Mouse (Mus musculus) small intestine, adult 2 months (tissue): ENCODE results near the gene Ntpcr. TPM values are rescaled to one million over a fixed set of nuclear protein-coding genes. Genes with fewer than 3 reads are reported as not detected.

Experiments used
- H3K27ac ChIP-seq: fragments of 200-500 bp; 2 replicates; pipeline ENCODE4 v1.5.1; 2012; ENCODE audit warnings: low read depth, low read length, control low read depth, inconsistent platforms; ENCODE audit not compliant: insufficient read depth
- H3K27me3 ChIP-seq: fragments of 200-500 bp; 2 replicates; pipeline ENCODE4 v1.6.1; 2012; ENCODE audit warnings: mild to moderate bottlenecking, moderate library complexity, low read length, inconsistent platforms; ENCODE audit not compliant: control insufficient read depth, insufficient read depth
- H3K36me3 ChIP-seq: fragments of 200-500 bp; 2 replicates; pipeline ENCODE4 v1.6.1; 2012; ENCODE audit warnings: mild to moderate bottlenecking, low read length, control low read depth, inconsistent platforms; ENCODE audit not compliant: control insufficient read depth, insufficient read depth
- H3K4me1 ChIP-seq: fragments of 200-500 bp; 2 replicates; pipeline ENCODE4 v1.6.1; 2012; ENCODE audit warnings: low read length, inconsistent platforms, mixed read lengths; ENCODE audit not compliant: control insufficient read depth, insufficient read depth, insufficient read length
- H3K4me3 ChIP-seq: fragments of 200-500 bp; 2 replicates; pipeline ENCODE4 v1.5.1; 2012; ENCODE audit warnings: low read depth, mild to moderate bottlenecking, control low read depth, inconsistent platforms, low read length, moderate library complexity
- CTCF ChIP-seq: fragments of 200-500 bp; IDR thresholded peaks from 2 replicates; pipeline ENCODE4 v1.5.1; 2012; ENCODE audit warnings: low read depth, mild to moderate bottlenecking, control low read depth, inconsistent platforms, low read length, moderate library complexity, mixed read lengths; ENCODE audit not compliant: insufficient replicate concordance, insufficient read length; ENCODE audit errors: extremely low read depth
- POLR2A ChIP-seq: fragments of 200-500 bp; IDR thresholded peaks from 2 replicates; pipeline ENCODE4 v1.6.1; 2012; ENCODE audit warnings: low read depth, mild to moderate bottlenecking, control low read depth, inconsistent platforms, low read length, moderate library complexity
- WGBS: fragments of 180-500 bp; shearing (Covaris S2); methylation state at CpG from one replicate; pipeline ENCODE4 v1.1.7; 2018; 5-methylcytosine and 5-hydroxymethylcytosine counted together
- polyA plus RNA-seq: library from polyadenylated mRNA; depleted of rRNA; stranded (reverse); fragments of >200 nt; gene quantifications from 2 replicates; pipeline ENCODE4 v1.2.3, GENCODE M21; 2012

Ntpcr gene
- polyA plus RNA-seq, 1 experiment = 18.9 TPM

DNA sequence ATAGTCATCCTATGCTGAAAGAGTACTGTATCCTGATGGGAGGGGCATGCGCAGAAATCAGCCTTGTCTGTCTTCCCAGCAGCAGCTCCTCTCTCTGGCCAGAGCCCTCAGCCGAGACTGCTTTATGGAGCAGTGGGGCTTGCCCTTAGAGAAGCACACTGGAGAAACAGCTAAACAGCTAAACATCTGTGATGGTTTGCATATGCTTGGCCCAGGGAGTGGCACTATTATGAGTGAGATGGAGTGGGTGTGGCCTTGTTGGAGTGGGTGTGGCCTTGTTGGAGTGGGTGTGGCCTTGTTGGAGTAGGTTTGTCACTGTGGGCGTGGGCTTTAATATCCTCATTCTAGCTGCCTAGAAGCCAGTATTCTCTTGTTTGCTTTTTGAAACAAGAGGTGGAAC is 36.6 kb upstream of the Ntpcr start:
- TF ChIP-seq POLR2A (no peak), CTCF (no peak)
- Histone ChIP-seq H3K27ac (no peak overlapping the region), H3K4me3 (no peak overlapping the region), H3K4me1 (no peaks in the 10 kb centered on the region), H3K36me3 (no peaks in the 10 kb centered on the region), H3K27me3 (no peaks in the 10 kb centered on the region)
- 72% methylated on average over 3 of the region's 3 CpGs for WGBS

DNA sequence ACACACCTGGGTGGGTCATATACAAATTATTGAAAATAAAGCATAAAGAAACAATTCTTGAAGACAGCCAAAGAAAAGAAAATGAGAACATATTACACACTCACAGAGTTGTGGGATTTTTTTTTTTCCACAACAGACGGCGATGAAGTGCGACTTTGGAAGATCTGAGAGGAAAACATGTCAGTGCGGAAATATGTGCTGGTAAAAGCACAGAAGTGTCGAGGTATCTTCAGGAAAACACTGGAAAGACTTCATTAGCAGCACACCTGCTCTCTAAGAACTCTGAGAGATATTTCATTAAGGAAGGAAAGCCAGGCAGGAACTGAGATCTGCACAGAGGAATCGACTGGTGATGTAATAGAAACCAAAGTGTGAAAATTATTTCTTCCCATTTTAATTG is 33.8 kb upstream of the Ntpcr start:
- Histone ChIP-seq H3K27me3 (no peaks in the 10 kb centered on the region), H3K4me3 (no peak overlapping the region), H3K27ac (no peak overlapping the region), H3K4me1 (no peaks in the 10 kb centered on the region), H3K36me3 (no peaks in the 10 kb centered on the region)
- 88% methylated on average over 6 of the region's 6 CpGs for WGBS
- TF ChIP-seq CTCF (no peak), POLR2A (no peak)

DNA sequence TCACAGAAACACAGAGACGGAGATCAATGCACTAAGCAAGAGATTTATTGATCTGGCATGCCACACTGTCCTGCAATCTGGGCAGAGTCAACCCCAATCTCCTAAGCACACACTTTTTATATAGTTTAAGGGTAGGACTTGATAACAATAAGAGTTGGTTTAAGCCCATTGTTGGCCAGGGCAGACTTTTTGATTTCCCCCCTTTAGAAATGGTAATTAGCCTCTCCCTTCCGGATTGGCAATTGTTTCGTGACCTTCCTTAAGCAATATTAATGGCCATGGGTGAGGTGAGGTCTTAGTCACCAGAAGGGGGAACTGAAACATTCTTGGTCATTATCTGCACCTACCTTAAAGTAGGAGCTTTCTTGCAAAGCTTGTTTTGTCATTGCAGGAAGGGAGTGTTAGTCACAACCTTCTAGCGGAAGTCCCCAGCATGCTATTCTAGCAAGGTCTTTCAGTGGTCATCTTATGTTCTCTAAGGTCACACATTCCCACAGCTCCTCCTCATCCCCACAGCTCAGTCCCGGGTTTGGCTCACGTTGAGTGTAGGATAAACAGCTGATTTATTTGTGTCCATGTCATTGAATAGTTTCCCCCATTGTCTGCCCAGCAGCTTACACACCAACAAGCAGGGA is 30.3 kb upstream of the Ntpcr start:
- H3K36me3 ChIP-seq = no peaks in the 10 kb centered on the region
- no peak overlapping the region for H3K27ac ChIP-seq
- H3K27me3 ChIP-seq = no peaks in the 10 kb centered on the region
- H3K4me1 ChIP-seq = no peaks in the 10 kb centered on the region
- 62% methylated on average over 6 of the region's 6 CpGs for WGBS
- H3K4me3 ChIP-seq = no peak overlapping the region
- no peak for TF ChIP-seq POLR2A
- TF ChIP-seq CTCF = no peak

DNA sequence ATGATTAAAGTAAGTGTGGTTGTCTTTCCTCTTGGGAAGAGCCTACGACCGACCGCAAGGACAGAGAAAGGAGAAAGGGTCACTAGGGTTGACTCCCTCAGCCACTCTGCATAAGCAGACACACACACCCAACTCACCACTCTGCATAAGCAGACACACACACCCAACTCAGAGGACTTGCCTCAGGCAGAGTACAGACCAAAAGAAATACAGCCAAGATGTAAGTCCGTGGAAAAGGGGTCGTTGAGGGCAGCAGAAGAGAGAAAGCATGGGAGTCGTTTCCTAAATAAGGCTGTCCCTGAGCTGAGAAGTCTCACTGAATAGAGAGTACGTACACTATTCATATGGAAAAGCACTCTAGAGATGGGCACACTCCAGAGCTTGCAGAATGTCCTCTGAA is 29.4 kb upstream of the Ntpcr start:
- H3K36me3 ChIP-seq = no peaks in the 10 kb centered on the region
- WGBS = 71% methylated on average over 7 of the region's 7 CpGs
- H3K27me3 ChIP-seq = no peaks in the 10 kb centered on the region
- H3K4me3 ChIP-seq = no peak overlapping the region
- TF ChIP-seq CTCF = no peak
- TF ChIP-seq POLR2A = no peak
- H3K27ac ChIP-seq = no peak overlapping the region
- H3K4me1 ChIP-seq = no peaks in the 10 kb centered on the region

DNA sequence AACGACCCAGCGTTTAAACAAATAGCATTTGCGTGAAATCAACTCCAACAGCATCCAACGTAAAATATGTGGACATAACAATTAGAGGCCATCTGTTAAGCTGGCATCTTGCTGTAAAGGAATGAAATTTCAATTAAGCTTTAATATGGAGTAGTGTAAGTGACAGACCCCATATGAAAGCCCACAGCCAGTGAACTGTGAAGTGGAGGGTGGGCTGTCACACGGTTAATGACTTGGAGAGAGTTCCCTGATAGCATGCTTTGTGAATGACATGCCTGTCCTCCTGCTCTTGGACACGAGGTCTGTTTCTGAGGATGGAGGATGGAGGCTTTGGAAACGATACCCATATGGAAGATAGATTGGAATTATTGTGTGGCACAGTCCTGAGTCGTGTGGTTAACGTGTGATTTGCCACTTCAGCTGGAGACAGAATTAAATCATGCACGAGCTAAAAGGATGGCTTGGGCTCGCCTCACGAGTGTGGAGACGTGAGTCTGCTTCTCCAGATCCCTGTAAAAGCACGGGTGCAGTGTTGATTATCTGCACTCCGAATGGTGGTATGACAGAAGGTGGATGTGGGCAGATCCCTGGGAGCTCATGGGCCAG is 26.8 kb upstream of the Ntpcr start:
- Histone ChIP-seq H3K27me3 (no peaks in the 10 kb centered on the region), H3K36me3 (no peaks in the 10 kb centered on the region), H3K27ac (no peak overlapping the region), H3K4me1 (no peaks in the 10 kb centered on the region), H3K4me3 (no peak overlapping the region)
- WGBS = 80% methylated on average over 15 of the region's 15 CpGs
- TF ChIP-seq CTCF (no peak), POLR2A (no peak)

DNA sequence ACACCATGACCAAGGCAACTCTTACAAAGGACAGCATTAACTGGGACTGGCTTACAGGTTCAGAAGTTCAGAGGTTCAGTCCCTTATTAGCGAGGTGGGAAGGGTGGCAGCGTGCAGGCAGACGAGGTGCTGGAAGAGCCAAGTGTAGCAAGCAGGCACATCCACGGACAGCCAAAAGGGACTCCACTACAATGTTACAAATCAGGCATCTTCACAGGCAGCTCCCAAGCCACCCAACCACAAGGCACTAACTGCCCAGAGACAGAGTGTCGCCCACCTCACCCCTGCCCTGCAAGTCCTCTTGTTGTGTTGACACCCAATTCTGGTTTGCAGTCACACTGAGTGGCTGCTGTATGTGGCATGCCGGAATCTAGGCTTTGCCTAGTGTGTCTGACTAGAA is 25.3 kb upstream of the Ntpcr start:
- Histone ChIP-seq H3K27ac (no peak overlapping the region), H3K36me3 (no peaks in the 10 kb centered on the region), H3K4me3 (no peak overlapping the region), H3K27me3 (no peaks in the 10 kb centered on the region), H3K4me1 (no peaks in the 10 kb centered on the region)
- no peak for TF ChIP-seq POLR2A
- no peak for TF ChIP-seq CTCF
- WGBS = 92% methylated on average over 6 of the region's 6 CpGs

DNA sequence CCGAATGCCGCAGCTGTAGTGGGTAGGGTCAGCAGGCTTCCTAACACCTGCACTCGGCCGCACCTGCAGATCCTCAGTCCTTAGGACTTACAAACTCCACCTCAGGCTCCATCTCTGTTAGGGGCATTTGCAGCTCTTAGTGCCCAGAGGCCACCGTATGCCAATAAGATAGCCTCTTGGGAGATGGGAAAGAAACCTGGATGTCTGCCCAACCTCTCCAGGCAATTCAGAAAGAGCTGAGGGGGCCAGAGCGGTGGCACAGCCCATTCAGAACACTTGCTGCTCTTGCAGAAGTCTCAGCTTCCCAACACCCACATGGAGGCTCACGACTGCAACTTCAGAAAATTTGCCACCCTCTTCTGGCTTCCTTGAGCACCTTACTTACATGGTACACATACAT is 23.9 kb upstream of the Ntpcr start:
- Histone ChIP-seq H3K27me3 (no peaks in the 10 kb centered on the region), H3K36me3 (no peaks in the 10 kb centered on the region), H3K27ac (no peak overlapping the region), H3K4me1 (no peaks in the 10 kb centered on the region), H3K4me3 (no peak overlapping the region)
- WGBS = 84% methylated on average over 7 of the region's 7 CpGs
- TF ChIP-seq CTCF (no peak), POLR2A (no peak)
